Mouse (Mus musculus): ENCODE data around the gene Necap2.

Gene Necap2

GRCm38 (mm10) chr4:141033606-141034549 is 44.3 kb downstream of the Necap2 start:
- peak; percentile 58 for DNase-seq (ENCODE audit: low spot score)

DNA sequence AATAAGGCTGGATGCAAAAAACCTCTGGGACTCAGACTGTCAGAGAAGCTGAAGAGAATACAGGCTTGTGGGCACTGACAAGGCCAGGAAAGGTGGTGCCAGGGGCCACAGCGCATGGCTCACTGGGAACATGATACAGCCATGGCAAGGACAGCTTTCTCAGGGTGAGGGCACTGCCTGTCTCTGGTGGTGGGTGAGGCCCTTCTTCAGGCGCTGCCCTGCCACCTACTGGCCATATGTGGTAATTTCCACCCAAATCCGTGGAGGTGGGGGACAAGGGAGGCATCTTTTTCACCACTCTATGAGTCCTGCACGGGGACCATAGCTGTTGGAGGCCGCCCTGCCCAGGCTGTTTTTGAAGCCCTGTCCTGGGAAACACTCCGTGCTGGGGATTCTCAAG is 46.4 kb downstream of the Necap2 start:
- peak; percentile 80 for DNase-seq (ENCODE audit: low spot score)

- DNase-seq (ENCODE audit: low spot score) = no peak
These were observed 47.5 kb downstream of the Necap2 start for GRCm38 (mm10) chr4:141030541-141031206.

DNA sequence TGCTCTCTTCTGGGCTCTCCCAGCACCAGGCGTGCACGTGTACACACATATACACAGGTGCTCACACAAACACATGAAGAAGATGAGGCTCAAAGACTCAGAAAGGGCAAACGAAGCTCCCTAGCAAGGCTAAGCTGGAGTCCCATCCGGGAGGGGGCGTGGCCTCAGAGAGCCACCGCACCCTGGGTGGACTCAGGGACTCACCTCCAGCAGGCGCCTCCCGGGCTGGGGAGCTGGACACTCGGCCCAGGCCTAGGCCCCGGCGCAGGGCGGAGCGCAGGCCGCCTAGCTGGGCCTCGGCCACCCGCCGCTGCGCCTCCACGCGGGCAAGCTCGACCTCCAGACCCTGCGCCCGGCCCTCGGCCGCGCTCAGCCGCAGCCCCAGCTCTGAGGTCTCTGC is 53.2 kb downstream of the Necap2 start:
- no peak for DNase-seq (ENCODE audit: low spot score)

DNA sequence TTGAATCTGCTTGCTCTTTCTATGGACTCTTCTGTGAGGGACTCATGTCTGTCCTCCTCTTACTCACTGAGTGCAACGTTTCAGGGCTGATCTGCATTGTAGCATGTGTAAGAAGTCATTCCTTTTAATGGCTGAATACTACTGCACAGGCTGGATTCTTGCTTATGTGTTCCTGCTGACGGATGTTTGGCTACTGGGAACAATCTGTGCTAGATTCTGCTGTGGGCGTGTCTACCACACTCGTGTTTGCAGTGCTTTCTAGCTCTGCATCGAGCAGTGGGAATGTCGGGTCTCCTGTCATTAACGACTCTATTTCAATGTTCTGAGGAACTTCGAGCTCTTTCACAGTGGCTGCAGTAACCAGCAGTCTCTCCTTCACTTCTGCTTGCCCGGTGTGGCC is 54.1 kb downstream of the Necap2 start:
- no peak for DNase-seq (ENCODE audit: low spot score)

- DNase-seq (ENCODE audit: low spot score) = peak; percentile 47
These were observed 56.6 kb downstream of the Necap2 start for GRCm38 (mm10) chr4:141021614-141021929.

DNA sequence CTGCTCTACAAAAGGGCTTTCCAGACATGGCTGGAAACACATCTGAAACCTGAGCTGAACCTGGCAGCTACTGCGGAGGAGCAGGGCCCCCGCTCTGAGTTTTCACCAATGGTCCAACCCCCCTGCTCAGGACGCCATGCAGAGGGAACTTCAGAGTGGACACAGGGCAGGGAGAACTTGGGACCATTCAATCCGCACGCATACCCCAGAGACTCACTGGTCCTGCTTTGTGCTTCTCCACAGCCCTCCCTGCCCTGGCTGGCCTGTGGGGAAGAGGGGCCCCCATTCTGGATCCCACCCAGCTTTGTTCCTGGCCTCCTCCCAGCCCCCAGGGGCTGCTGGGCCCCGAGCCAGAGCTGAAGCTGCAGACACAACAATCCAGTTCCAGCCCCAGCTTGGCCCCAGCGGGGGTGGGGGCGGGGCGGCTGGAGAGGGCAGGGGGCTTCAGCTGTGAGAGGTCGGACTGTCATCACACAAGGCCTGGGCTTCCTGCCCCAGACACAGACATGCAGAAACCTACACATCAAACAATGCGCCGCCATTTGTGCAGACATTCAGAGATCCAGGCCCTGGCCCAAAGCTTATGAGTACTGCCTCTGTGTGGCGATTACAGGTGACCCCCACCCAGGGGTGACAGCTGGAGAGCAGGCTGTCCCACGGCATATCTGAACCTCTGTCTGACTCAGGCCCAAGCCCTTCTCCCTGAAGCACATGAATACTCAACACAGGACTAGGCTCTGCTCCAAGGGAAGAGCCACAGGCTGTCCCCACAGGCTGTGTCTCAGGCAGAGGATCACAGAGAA is 57.1 kb downstream of the Necap2 start:
- peak; percentile 85 for DNase-seq (ENCODE audit: low spot score)

DNA sequence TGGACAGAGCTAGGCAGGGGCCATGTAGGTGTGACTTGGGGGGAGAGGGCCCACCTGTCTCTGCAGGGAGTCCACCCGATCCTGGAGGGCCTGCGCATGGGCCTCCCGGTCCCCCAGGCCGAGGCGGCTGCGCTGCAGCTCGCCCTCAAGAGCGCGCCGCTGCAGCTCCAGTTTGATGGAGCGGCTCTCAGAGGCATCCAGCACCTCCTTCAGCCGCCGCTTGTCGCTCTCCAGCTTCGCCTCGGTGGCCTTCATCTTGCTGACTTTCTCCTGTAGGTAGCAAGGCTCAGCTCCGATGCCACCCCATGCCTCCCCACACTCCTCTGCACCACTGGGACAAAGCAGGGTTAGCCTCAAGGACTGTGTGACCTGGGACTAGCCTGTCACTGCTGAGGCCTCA is 57.9 kb downstream of the Necap2 start:
- no peak for DNase-seq (ENCODE audit: low spot score)

GRCm38 (mm10) chr4:141017657-141018436 is 60.3 kb downstream of the Necap2 start:
- no peak for DNase-seq (ENCODE audit: low spot score)
